Mouse (Mus musculus) kidney, embryonic 16.5 days (tissue): ENCODE data around the gene Chid1. TPM values are rescaled to one million over a fixed set of nuclear protein-coding genes. Genes with fewer than 3 reads are reported as not detected.

Source experiments
- ATAC-seq: fragments of 200-750 bp; cut with Nextera tagmentation; 2 replicates; pipeline ENCODE4 v1.8.0; 2017; ENCODE audit warnings: moderate TSS enrichment; ENCODE audit not compliant: low FRiP score, low TSS enrichment
- H3K27ac ChIP-seq: fragments of 300-500 bp; sonication (generic); 2 replicates; pipeline ENCODE4 v1.5.1; 2014; ENCODE audit warnings: low read length
- H3K27me3 ChIP-seq: fragments of 300-500 bp; sonication (generic); 2 replicates; pipeline ENCODE4 v1.6.1; 2014; ENCODE audit warnings: low read length, control low read depth, mixed read lengths; ENCODE audit not compliant: insufficient read depth
- H3K36me3 ChIP-seq: fragments of 300-500 bp; sonication (generic); 2 replicates; pipeline ENCODE4 v1.6.1; 2014; ENCODE audit warnings: low read length, control low read depth, mixed read lengths; ENCODE audit not compliant: insufficient read depth
- H3K4me1 ChIP-seq: fragments of 300-500 bp; sonication (generic); 2 replicates; pipeline ENCODE4 v1.6.1; 2014; ENCODE audit warnings: low read length, control low read depth, mixed read lengths; ENCODE audit not compliant: insufficient read depth
- H3K4me2 ChIP-seq: fragments of 300-500 bp; sonication (generic); replicated peaks from 2 replicates; pipeline ENCODE4 v1.6.1; 2014; ENCODE audit warnings: low read depth, low read length
- H3K4me3 ChIP-seq: fragments of 300-500 bp; sonication (generic); 2 replicates; pipeline ENCODE4 v1.5.1; 2014; ENCODE audit warnings: mild to moderate bottlenecking, low read length
- H3K9ac ChIP-seq: fragments of 300-500 bp; sonication (generic); replicated peaks from 2 replicates; pipeline ENCODE4 v1.6.1; 2014; ENCODE audit warnings: low read length
- H3K9me3 ChIP-seq: fragments of 300-500 bp; sonication (generic); 2 replicates; pipeline ENCODE4 v1.6.1; 2016; ENCODE audit warnings: low read length, control low read depth
- WGBS: fragments of 180-500 bp; shearing (Covaris S2); extraction: QIAGEN DNeasy Blood & Tissue Kit; methylation state at CpG from one replicate; pipeline ENCODE4 v1.1.7; 2014; 5-methylcytosine and 5-hydroxymethylcytosine counted together
- polyA plus RNA-seq: library from polyadenylated mRNA; unstranded; fragments of >200 nt; fragmentation: Nextera tagmentation; extraction: Ambion mirVana; gene quantifications from 2 replicates; pipeline ENCODE4 v1.2.1, GENCODE M21; 2015

Chid1 gene
- polyA plus RNA-seq, 1 experiment from 2014 or later: 47.7 TPM

DNA sequence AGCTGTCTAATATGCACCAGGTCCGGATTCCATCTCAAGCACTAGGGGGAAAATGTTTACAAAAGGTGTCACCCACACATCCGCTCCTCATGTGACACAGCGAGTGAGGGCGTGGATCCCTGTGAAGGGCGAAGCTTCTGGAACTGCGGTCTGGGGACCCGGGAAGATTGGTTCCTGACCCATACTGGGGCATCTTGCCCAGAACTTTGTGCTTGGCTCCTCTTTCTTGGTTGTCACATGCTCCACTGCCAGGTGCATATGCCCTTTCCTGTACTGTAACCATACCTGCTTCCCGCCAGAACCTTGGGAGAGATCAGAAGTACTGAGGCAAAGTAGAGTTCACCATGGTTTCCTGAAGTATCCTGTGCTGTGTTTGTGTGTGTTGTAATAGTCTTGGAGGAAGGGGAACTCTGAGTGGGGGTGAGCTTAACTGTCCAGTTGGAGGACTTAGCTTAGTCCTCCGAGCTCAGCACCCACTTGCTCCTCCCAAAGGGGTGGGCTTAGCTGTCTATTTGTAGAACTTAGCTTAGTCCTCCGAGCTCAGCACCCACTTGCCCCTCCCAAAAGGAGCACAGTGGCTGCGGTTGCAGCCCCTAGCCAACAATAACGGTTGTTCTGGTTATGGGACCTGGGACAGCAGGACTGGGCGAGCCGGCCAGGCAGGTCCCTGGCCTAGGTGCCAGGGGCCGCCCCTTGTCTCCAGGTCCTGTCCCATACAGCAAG is 79.1 kb downstream of the Chid1 start, which contains the start of gene Cracr2b:
Gene Cracr2b (plus strand): TSS at position 704 of the 723 bp plus-strand sequence.
- Histone ChIP-seq H3K27me3 (peaks cover 34% of the 10 kb centered on the region), H3K9me3 (no peaks in the 10 kb centered on the region), H3K4me2 (peak within 1 kb of the TSS; percentile 79), H3K36me3 (peaks cover 11% of the 10 kb centered on the region), H3K4me1 (peaks cover 45% of the 10 kb centered on the region), H3K4me3 (peak within 1 kb of the TSS; percentile 59), H3K27ac (no peak within 1 kb of the TSS), H3K9ac (peak within 1 kb of the TSS; percentile 68)
- 75% methylated on average over 15 of the region's 15 CpGs for WGBS
- ATAC-seq: no peak

- ATAC-seq: no peak
- no peak overlapping the region for H3K4me2 ChIP-seq
- WGBS: 53% methylated on average over 5 of the region's 5 CpGs
- no peaks in the 10 kb centered on the region for H3K9me3 ChIP-seq
- no peak overlapping the region for H3K9ac ChIP-seq
- peaks cover 11% of the 10 kb centered on the region for H3K36me3 ChIP-seq
- peaks cover 39% of the 10 kb centered on the region for H3K4me1 ChIP-seq
- H3K4me3 ChIP-seq: no peak overlapping the region
- H3K27me3 ChIP-seq: peaks cover 28% of the 10 kb centered on the region
- H3K27ac ChIP-seq: no peak overlapping the region
Measured at GRCm38 (mm10) chr7:141460001-141460390, 79.7 kb downstream of the Chid1 start.

DNA sequence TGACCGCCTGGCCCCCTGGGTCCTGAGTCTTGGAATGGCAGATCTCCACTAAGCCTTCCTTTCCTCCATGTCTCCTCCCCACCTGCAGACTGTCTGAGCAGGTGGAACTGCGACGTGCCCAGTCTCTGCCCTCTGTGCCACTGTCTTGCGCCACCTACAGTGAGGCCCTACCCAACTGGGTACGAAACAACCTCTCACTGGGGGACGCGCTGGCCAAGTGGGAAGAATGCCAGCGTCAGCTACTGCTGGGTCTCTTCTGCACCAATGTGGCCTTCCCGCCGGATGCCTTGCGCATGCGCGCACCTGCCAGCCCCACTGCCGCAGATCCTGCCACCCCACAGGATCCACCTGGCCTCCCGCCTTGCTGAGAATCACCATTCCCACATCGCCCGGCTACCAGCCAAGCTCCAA is 80.4 kb downstream of the Chid1 start:
- Histone ChIP-seq H3K27me3 (peaks cover 22% of the 10 kb centered on the region), H3K9ac (no peak overlapping the region), H3K4me2 (no peak overlapping the region), H3K9me3 (no peaks in the 10 kb centered on the region), H3K4me3 (no peak overlapping the region), H3K36me3 (peaks cover 11% of the 10 kb centered on the region), H3K27ac (no peak overlapping the region), H3K4me1 (peaks cover 37% of the 10 kb centered on the region)
- 89% methylated on average over 17 of the region's 17 CpGs for WGBS
- no peak for ATAC-seq

DNA sequence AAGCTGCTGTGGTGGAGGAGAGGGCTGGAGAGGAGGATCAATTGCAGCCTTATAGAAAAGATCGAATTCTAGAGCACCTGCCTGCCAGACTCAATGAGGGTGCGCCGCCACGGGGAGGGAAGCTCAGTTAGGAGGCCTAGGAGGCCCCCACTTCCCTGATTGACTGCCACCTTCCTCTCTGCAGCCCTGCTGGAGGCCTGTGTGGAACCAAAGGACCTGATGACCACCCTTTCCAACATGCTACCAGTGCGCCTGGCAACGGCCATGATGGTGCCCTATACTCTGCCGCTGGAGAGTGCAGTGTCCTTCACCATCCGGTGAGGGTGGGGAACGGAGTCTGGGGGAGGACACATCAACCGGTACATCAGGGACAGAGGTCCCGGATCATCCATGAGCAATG is 81.0 kb downstream of the Chid1 start:
- no peak overlapping the region for H3K9ac ChIP-seq
- no peak overlapping the region for H3K27ac ChIP-seq
- 88% methylated on average over 11 of the region's 11 CpGs for WGBS
- H3K27me3 ChIP-seq: peaks cover 16% of the 10 kb centered on the region
- ATAC-seq: no peak
- no peaks in the 10 kb centered on the region for H3K9me3 ChIP-seq
- H3K36me3 ChIP-seq: peaks cover 11% of the 10 kb centered on the region
- no peak overlapping the region for H3K4me3 ChIP-seq
- peaks cover 31% of the 10 kb centered on the region for H3K4me1 ChIP-seq
- H3K4me2 ChIP-seq: no peak overlapping the region

- Histone ChIP-seq H3K27me3 (peaks cover 10% of the 10 kb centered on the region), H3K4me2 (no peak overlapping the region), H3K36me3 (peaks cover 11% of the 10 kb centered on the region), H3K9me3 (no peaks in the 10 kb centered on the region), H3K4me3 (no peak overlapping the region), H3K27ac (no peak overlapping the region), H3K9ac (no peak overlapping the region), H3K4me1 (peaks cover 29% of the 10 kb centered on the region)
- 76% methylated on average over 15 of the region's 15 CpGs for WGBS
- no peak for ATAC-seq
Measured at GRCm38 (mm10) chr7:141457986-141458660, 81.5 kb downstream of the Chid1 start.

DNA sequence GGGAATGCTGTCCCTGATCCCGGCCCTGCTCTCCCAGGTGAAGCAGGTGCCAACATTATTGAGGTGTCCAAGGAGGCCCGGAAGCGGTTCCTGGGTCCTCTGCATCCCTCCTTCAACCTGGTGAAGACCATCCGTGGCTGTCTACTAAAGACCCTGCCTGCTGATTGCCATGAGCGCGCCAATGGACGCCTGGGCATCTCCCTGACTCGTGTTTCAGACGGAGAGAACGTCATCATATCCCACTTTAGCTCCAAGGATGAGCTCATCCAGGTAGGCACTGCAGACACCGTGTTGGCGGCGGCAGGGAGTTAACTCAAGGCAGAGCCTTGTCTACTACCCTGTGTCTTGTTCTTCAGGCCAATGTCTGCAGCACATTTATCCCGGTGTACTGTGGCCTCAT is 82.4 kb downstream of the Chid1 start:
- Histone ChIP-seq H3K36me3 (peaks cover 11% of the 10 kb centered on the region), H3K9ac (no peak overlapping the region), H3K4me2 (no peak overlapping the region), H3K27ac (no peak overlapping the region), H3K4me3 (no peak overlapping the region), H3K4me1 (peaks cover 24% of the 10 kb centered on the region), H3K27me3 (peaks cover 1% of the 10 kb centered on the region; the same call in 1 of the 2 replicates), H3K9me3 (no peaks in the 10 kb centered on the region)
- ATAC-seq: no peak
- WGBS: 93% methylated on average over 14 of the region's 14 CpGs

DNA sequence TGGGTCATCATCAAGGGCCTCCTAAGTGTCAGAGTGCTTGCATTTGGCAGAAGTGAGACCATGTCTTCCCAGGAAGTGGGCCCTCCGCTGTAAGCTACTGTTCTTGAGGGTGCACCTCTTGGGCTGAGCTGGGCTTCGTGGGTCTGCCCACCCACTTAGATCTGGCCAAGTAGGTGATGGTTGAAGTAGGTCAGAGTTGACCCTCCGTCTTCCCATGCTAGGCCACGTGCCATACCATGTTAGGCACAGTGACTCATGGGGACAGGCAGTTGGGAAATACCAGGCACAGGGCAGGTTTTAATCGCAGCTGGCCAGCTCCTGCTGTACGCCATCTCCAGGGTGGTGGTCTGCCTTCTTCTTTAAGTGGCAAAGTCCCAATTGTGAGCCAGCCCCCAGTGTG is 82.9 kb downstream of the Chid1 start:
- peaks cover 20% of the 10 kb centered on the region for H3K4me1 ChIP-seq
- H3K4me3 ChIP-seq: no peak overlapping the region

DNA sequence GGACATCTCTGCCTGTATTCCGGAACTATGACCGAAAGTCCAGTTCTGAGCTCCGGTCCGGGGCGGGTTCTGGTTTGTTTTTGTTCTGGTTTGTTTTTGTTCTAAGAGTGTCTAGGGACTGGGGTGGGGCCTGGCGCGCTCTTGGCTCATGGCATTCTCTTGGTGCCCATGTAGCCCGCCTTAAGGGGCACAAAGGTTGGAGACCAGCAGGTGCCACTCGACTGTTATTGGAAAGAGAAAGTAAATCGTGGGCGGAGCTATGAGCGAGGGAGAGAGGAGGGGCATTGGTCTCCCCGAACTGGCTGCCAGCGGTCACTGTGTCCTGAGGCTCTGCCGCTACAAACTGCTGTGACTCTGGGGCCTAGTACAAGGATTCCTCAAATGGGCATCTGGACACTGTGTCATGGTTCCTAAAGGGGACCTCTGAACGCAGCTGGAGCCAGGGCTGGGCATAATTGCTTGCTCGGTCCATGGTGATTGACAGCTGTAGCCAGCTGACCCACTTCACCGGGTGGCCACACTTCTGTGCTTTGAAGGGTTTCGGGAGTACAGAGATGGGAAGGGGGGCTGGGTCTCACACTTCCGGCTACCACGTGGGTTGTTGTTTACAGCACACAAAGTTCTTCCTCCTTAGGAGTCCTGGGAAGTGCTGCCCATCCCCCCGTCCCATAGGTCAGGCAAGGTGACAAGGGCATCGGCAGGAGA is 83.9 kb downstream of the Chid1 start:
- Histone ChIP-seq H3K27me3 (no peaks in the 10 kb centered on the region), H3K4me3 (peak overlapping the region; percentile 77), H3K36me3 (peaks cover 26% of the 10 kb centered on the region), H3K9ac (peak overlapping the region; percentile 70), H3K27ac (peak overlapping the region; percentile 82), H3K4me1 (peaks cover 12% of the 10 kb centered on the region), H3K9me3 (no peaks in the 10 kb centered on the region), H3K4me2 (peak overlapping the region; percentile 92)
- WGBS: under 1% methylated on average over 23 of the region's 23 CpGs
- peak; percentile 35 for ATAC-seq

More for the DNA sequence above, 82.9 kb downstream of the Chid1 start:
- H3K9ac ChIP-seq: no peak overlapping the region
- H3K4me2 ChIP-seq: no peak overlapping the region
- WGBS: 87% methylated on average over 6 of the region's 6 CpGs
- H3K27me3 ChIP-seq: no peaks in the 10 kb centered on the region
- no peaks in the 10 kb centered on the region for H3K9me3 ChIP-seq
- no peak overlapping the region for H3K27ac ChIP-seq
- peaks cover 16% of the 10 kb centered on the region for H3K36me3 ChIP-seq
- ATAC-seq: no peak

GRCm38 (mm10) chr7:141454967-141455551 is 84.6 kb downstream of the Chid1 start, which contains the start of gene Pnpla2:
TSS of gene Pnpla2 (plus strand) at chr7:141455198.
- H3K9ac ChIP-seq: peak within 1 kb of the TSS; percentile 70
- peaks cover 33% of the 10 kb centered on the region for H3K36me3 ChIP-seq
- H3K4me3 ChIP-seq: peak within 1 kb of the TSS; percentile 77
- peaks cover 12% of the 10 kb centered on the region for H3K4me1 ChIP-seq
- WGBS: under 1% methylated on average over 45 of the region's 45 CpGs
- peak within 1 kb of the TSS; percentile 92 for H3K4me2 ChIP-seq
- ATAC-seq: peak; percentile 84
- H3K9me3 ChIP-seq: no peaks in the 10 kb centered on the region
- no peaks in the 10 kb centered on the region for H3K27me3 ChIP-seq
- peak within 1 kb of the TSS; percentile 82 for H3K27ac ChIP-seq
